Comparison of ENCODE assay signal across 12 mouse cellular contexts in the genomic region with DNA sequence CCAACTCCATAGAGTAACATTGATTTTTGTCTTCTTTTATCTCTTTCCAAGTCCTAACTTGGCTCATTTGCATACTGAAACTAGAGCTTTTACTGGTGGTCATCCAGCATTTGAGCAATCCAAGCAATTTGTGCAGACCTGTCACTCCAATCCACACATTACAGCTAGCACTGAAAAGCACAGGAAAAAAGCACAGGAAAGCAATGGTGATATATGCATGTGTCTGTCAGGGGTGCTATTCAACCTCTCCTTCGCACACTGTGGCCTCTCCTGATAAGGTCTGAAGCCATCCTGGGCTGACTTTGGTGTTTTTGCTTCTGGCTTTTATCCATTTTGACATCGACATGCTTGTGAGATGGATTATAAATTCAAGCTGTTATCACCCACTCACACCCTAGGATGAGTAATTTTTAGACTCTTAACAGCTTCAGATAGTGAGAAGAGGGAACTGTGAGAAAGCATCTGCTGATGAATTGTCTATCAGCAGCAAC.
DNase-seq lines count a peak whose midpoint lies in the region; ATAC-seq and TF ChIP-seq lines count a peak whose summit lies in the region.
"Had no signal": no experiment of that assay in that cellular context is flagged by ENCODE, and none has a peak within 500 bp of the region (broad histone marks: within the 10 kb centered on the region; RNA-seq: fewer than 3 reads in every experiment).

No protein-coding gene starts in this region.

- no peak overlapping the region for H3K4me3 ChIP-seq in left cerebral cortex, adult 2 months
- no peak overlapping the region for H3K4me3 ChIP-seq in liver, embryonic 12.5 days

- ATAC-seq in liver, embryonic 12.5 days: peak; percentile 71
- no peak for ATAC-seq in erythroblast, adult 5-6 weeks (replicated peaks; ENCODE audit: low FRiP score, poor library complexity, severe bottlenecking)
- ATAC-seq: midbrain, embryonic 16.5 days had no signal

- DNase-seq in frontal cortex, postnatal 36 days (ENCODE audit: low spot score in 2 of 2): peak; percentile 30 to 40
- DNase-seq in frontal cortex, postnatal 14 days (ENCODE audit: low spot score in 2 of 2): no peak
- peak; percentile 33 to 45 for DNase-seq in left cerebral cortex, adult 9 months (ENCODE audit: low spot score in 2 of 2)
- no peak for DNase-seq in left cerebral cortex, adult 2 months (ENCODE audit: extremely low spot score in 1 of 2, low spot score in 2 of 2)
- DNase-seq in brain, embryonic 18.5 days (ENCODE audit: low read depth, low spot score): peak; percentile 28
- DNase-seq in spleen, postnatal 36 days (ENCODE audit: low spot score in 2 of 2): no peak
- DNase-seq: cerebellum, adult 8-10 months; heart, postnatal 36 days; thymus, adult 18-20 months had no signal

- WGBS in liver, embryonic 12.5 days (ENCODE audit: insufficient replicate concordance): 24% methylated on average over 2 of the region's 2 CpGs

- H3K27ac ChIP-seq in left cerebral cortex, adult 2 months: no peak overlapping the region
- H3K27ac ChIP-seq in liver, embryonic 12.5 days: no peak overlapping the region

- no peaks in the 10 kb centered on the region for H3K27me3 ChIP-seq in liver, embryonic 12.5 days (replicated peaks)

- H3K36me3 ChIP-seq in liver, embryonic 12.5 days: no peaks in the 10 kb centered on the region

- no peak overlapping the region for H3K4me2 ChIP-seq in liver, embryonic 12.5 days

- TF ChIP-seq CTCF in left cerebral cortex, adult 2 months (IDR thresholded peaks at IDR 0.05): no peak

- no peaks in the 10 kb centered on the region for H3K9me3 ChIP-seq in liver, embryonic 12.5 days (replicated peaks)

- H3K9ac ChIP-seq in liver, embryonic 12.5 days: no peak overlapping the region

- no peaks in the 10 kb centered on the region for H3K4me1 ChIP-seq in liver, embryonic 12.5 days

- intact Hi-C loops in left cerebral cortex, adult 2 months (cut with DNase I): no loop called here

Comparison
In these comparisons a context has a peak if more than half of its experiments do, and no peak if none do; other contexts are left out.
1. DNase-seq: peak in frontal cortex, postnatal 36 days (2 of 2), left cerebral cortex, adult 9 months (2 of 2) and brain, embryonic 18.5 days (single experiment); none in frontal cortex, postnatal 14 days (0 of 2), left cerebral cortex, adult 2 months (0 of 2) and spleen, postnatal 36 days (0 of 2).